Mouse (Mus musculus) forebrain, embryonic 16.5 days (tissue): Measurements from ENCODE around the gene Wnt7b. TPM values are rescaled to one million over a fixed set of nuclear protein-coding genes. Genes with fewer than 3 reads are reported as not detected.

ENCODE experiments used
- ATAC-seq: fragments of 200-750 bp; cut with Nextera tagmentation; 2 replicates; pipeline ENCODE4 v1.8.0; 2017; ENCODE audit warnings: mild to moderate bottlenecking, moderate library complexity
- H3K27ac ChIP-seq: fragments of 300-500 bp; sonication (generic); 2 replicates; pipeline ENCODE4 v1.5.1; 2014; ENCODE audit warnings: low read length, control low read depth
- H3K27me3 ChIP-seq: fragments of 300-500 bp; sonication (generic); replicated peaks from 2 replicates; pipeline ENCODE4 v1.6.1; 2014; ENCODE audit warnings: low read length; ENCODE audit not compliant: control insufficient read depth, insufficient read depth
- H3K36me3 ChIP-seq: fragments of 300-500 bp; sonication (generic); 2 replicates; pipeline ENCODE4 v1.6.1; 2014; ENCODE audit not compliant: control insufficient read depth, insufficient read depth
- H3K4me1 ChIP-seq: fragments of 300-500 bp; sonication (generic); replicated peaks from 2 replicates; pipeline ENCODE4 v1.6.1; 2014; ENCODE audit warnings: low read length; ENCODE audit not compliant: control insufficient read depth, insufficient read depth
- H3K4me2 ChIP-seq: fragments of 300-500 bp; sonication (generic); 2 replicates; pipeline ENCODE4 v1.6.1; 2014; ENCODE audit warnings: mild to moderate bottlenecking, low read length, control low read depth
- H3K4me3 ChIP-seq: fragments of 300-500 bp; sonication (generic); replicated peaks from 2 replicates; pipeline ENCODE4 v1.5.1; 2014; ENCODE audit warnings: mild to moderate bottlenecking, low read length, control low read depth
- H3K9ac ChIP-seq: fragments of 300-500 bp; sonication (generic); replicated peaks from 2 replicates; pipeline ENCODE4 v1.6.1; 2014; ENCODE audit warnings: low read depth, low read length, control low read depth
- H3K9me3 ChIP-seq: fragments of 300-500 bp; sonication (generic); 2 replicates; pipeline ENCODE4 v1.6.1; 2016; ENCODE audit warnings: low read length; ENCODE audit not compliant: control insufficient read depth
- WGBS: fragments of 180-500 bp; shearing (Covaris S2); extraction: QIAGEN DNeasy Blood & Tissue Kit; methylation state at CpG from one replicate; pipeline ENCODE4 v1.1.7; 2014; 5-methylcytosine and 5-hydroxymethylcytosine counted together
- polyA plus RNA-seq: library from polyadenylated mRNA; unstranded; fragments of >200 nt; fragmentation: Nextera tagmentation; extraction: Ambion mirVana; gene quantifications from 2 replicates; pipeline ENCODE4 v1.2.1, GENCODE M21; 2015

The Wnt7b gene
- polyA plus RNA-seq, 1 experiment from 2014 or later, result 110 TPM

DNA sequence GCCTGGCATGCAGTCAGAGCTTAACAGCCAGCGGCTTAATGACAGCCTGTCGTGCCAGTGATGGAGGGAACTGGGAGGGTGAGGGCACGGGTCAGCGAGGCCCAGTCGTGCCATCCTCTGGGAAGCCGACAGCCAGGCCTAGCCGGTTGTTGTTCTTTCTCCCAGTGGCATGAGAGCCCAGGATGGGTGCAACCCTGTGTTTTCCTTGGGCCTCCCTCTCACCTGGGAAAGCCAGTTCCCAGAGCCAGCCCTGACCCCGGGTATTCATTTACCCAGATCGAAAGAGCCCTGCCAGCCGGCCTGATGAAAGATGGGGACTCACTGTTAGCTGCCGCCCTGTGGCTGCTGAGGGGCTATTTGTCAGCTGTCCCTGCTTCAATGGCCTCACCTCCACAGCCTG lies 44.1 kb downstream of the Wnt7b start:
- H3K9ac ChIP-seq, result no peak overlapping the region
- WGBS, result 66% methylated on average over 11 of the region's 11 CpGs
- no peak for ATAC-seq

DNA sequence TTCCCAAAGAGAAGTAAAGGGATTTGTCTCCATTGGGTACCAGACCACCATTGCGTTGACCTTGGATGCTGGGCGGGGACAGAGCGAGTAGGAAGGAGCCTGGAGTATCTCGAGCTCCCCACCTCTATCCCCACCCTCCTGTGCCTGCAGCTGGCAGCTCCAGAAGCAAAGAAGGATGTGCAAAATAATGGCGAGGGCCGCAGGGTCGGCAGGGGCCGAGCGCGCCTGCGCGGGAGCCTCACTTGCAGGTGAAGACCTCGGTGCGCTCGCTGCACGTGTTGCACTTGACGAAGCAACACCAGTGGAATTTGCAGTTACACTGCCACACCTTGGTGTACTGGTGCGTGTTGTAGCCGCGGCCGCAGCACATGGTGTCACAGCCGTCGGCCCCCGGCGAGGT lies 45.1 kb downstream of the Wnt7b start:
- 89% methylated on average over 25 of the region's 25 CpGs for WGBS
- Histone ChIP-seq H3K9ac (no peak overlapping the region), H3K4me3 (no peak overlapping the region), H3K27ac (no peak overlapping the region), H3K27me3 (no peaks in the 10 kb centered on the region), H3K4me1 (no peaks in the 10 kb centered on the region; the same call in 1 of the 2 replicates), H3K36me3 (peaks cover 3% of the 10 kb centered on the region; the same call in 1 of the 2 replicates), H3K4me2 (no peak overlapping the region), H3K9me3 (no peaks in the 10 kb centered on the region)
- ATAC-seq, result no peak

More for the DNA sequence above, 44.1 kb downstream of the Wnt7b start:
- H3K4me3 ChIP-seq, result no peak overlapping the region
- no peaks in the 10 kb centered on the region; the same call in 1 of the 2 replicates for H3K4me1 ChIP-seq
- no peak overlapping the region for H3K4me2 ChIP-seq
- H3K27me3 ChIP-seq, result no peaks in the 10 kb centered on the region
- H3K27ac ChIP-seq, result no peak overlapping the region
- no peaks in the 10 kb centered on the region for H3K9me3 ChIP-seq
- peaks cover 3% of the 10 kb centered on the region; the same call in 1 of the 2 replicates for H3K36me3 ChIP-seq

DNA sequence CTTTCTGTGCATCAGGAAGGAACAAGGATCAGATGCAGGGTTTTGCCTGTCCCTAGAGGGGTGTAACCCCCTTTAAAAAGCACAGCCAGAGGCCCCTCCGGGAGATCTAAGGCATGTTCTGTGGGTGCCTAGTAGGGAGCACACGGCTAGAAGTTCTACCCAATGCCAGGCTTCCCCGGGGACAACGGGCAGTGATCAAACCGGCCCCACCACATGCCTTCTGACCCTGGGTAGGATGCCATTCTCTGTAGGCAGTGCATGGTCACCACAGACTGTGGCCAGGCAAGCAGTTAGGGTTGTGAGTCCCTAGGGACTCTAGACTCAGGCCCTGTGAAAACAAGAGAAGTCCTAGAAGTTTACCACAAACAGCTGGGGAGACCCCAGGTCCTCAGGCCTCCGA lies 47.6 kb downstream of the Wnt7b start:
- no peaks in the 10 kb centered on the region for H3K4me1 ChIP-seq
- no peaks in the 10 kb centered on the region for H3K9me3 ChIP-seq
- H3K27me3 ChIP-seq, result no peaks in the 10 kb centered on the region
- H3K4me3 ChIP-seq, result no peak overlapping the region
- 91% methylated on average over 6 of the region's 6 CpGs for WGBS
- no peak overlapping the region for H3K9ac ChIP-seq
- ATAC-seq, result no peak
- no peak overlapping the region for H3K27ac ChIP-seq
- peaks cover 3% of the 10 kb centered on the region; the same call in 1 of the 2 replicates for H3K36me3 ChIP-seq
- no peak overlapping the region for H3K4me2 ChIP-seq

DNA sequence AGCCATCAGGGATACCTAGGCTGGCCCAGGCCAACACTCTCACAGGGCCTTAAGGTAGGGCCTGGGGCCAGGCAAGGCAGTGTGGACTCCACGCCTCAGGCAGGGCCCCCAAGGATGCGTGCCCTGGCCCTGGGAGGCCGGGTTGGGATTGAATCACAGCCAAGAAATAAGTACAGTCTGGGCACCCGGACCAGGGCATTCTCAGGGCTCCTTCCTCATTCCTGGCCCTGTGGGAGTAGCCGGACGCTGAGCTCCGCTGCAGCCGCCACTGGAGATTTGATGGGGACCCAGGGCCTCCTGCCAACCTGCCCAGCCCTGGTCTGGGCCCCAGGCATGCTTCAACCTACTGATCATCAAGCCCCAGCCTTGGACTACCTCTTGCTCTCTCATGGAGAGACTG lies 48.1 kb downstream of the Wnt7b start:
- no peak; the same call in 1 of the 2 replicates for ATAC-seq
- WGBS, result 71% methylated on average over 8 of the region's 8 CpGs

DNA sequence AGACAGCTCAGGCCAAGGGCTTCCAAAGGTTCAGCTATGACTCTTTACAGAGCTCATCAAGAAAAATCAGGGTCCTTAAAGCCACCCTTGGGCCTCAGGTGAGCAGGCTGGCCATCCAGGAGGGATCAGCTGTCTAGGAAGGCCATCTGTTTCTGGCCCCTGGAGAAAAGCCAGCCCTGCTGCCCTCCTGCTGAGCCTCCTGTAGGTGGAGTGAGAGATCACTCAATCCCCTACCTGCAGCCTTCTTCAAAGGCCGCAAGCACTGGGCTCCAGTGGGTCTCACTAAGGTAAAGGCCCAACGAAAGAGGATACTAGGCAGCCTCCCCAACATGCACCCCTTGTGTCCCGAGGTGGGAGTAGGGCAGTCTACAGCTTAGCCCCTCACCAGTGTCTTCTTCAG lies 50.2 kb downstream of the Wnt7b start:
- WGBS, result 75% methylated on average over 3 of the region's 3 CpGs

More for the DNA sequence above, 48.1 kb downstream of the Wnt7b start:
- Histone ChIP-seq H3K9me3 (no peaks in the 10 kb centered on the region), H3K9ac (no peak overlapping the region), H3K27me3 (no peaks in the 10 kb centered on the region), H3K36me3 (peaks cover 3% of the 10 kb centered on the region; the same call in 1 of the 2 replicates), H3K4me1 (no peaks in the 10 kb centered on the region), H3K27ac (no peak overlapping the region), H3K4me2 (no peak overlapping the region), H3K4me3 (no peak overlapping the region)

DNA sequence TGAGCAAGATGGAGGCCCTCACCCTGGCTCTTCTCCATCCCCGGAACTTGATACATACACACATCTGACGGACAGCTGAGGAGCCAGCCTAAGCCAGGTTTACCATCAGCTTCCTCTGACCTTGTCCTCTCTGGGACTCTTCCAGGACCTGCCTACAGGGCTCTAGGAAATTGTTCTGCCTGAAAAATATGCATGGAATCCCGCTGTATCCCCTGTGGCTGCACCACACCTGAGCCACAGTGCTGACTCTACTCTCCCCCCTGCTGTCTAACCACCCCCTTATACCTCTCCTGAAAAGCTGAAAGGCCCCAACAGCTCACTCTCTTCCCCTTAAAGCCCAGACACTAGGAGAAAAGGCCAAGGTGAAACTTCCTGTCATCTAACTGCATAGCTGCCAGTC lies 52.4 kb downstream of the Wnt7b start:
- H3K27ac ChIP-seq, result no peak overlapping the region
- H3K27me3 ChIP-seq, result no peaks in the 10 kb centered on the region
- 68% methylated on average over 3 of the region's 3 CpGs for WGBS
- H3K36me3 ChIP-seq, result no peaks in the 10 kb centered on the region
- no peak overlapping the region for H3K4me2 ChIP-seq
- no peak for ATAC-seq
- no peak overlapping the region for H3K9ac ChIP-seq
- no peak overlapping the region for H3K4me3 ChIP-seq
- no peaks in the 10 kb centered on the region for H3K9me3 ChIP-seq
- no peaks in the 10 kb centered on the region for H3K4me1 ChIP-seq

More for the DNA sequence above, 50.2 kb downstream of the Wnt7b start:
- Histone ChIP-seq H3K9me3 (no peaks in the 10 kb centered on the region), H3K36me3 (no peaks in the 10 kb centered on the region), H3K4me3 (no peak overlapping the region), H3K27me3 (no peaks in the 10 kb centered on the region), H3K27ac (no peak overlapping the region), H3K4me2 (no peak overlapping the region), H3K4me1 (no peaks in the 10 kb centered on the region), H3K9ac (no peak overlapping the region)
- ATAC-seq, result no peak

DNA sequence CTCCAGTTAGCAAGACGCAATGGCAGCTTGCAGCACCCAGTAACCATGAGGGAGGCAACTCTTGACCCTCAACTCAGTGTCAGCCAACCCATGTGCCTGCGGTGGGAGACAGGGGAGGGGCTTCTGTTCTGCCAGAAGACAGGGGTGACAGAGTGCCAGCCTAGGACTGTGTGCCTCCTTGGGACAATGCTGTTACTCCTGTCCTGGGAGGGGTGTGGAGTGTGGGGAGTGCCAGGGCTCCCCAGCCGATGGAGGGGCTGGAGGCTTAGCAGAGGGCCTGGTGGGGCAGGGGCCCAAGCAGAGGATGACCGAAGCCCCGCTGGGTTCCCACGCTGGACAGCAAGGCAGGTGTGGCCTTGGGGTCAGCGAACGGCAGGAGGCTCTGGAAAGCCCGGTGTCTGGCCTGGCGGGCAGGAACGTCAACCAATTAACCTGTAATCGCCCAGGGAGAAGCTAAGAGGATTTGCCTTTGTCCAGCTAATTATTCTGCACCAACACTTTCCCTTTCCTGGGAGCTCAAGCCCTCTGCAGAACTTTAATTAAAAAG lies 57.8 kb downstream of the Wnt7b start:
- ATAC-seq, result no peak
- WGBS, result 12% methylated on average over 12 of the region's 12 CpGs
- Histone ChIP-seq H3K4me1 (peaks cover 15% of the 10 kb centered on the region), H3K36me3 (no peaks in the 10 kb centered on the region), H3K27ac (no peak overlapping the region), H3K27me3 (no peaks in the 10 kb centered on the region), H3K4me3 (no peak overlapping the region), H3K4me2 (no peak overlapping the region), H3K9me3 (no peaks in the 10 kb centered on the region), H3K9ac (no peak overlapping the region)

DNA sequence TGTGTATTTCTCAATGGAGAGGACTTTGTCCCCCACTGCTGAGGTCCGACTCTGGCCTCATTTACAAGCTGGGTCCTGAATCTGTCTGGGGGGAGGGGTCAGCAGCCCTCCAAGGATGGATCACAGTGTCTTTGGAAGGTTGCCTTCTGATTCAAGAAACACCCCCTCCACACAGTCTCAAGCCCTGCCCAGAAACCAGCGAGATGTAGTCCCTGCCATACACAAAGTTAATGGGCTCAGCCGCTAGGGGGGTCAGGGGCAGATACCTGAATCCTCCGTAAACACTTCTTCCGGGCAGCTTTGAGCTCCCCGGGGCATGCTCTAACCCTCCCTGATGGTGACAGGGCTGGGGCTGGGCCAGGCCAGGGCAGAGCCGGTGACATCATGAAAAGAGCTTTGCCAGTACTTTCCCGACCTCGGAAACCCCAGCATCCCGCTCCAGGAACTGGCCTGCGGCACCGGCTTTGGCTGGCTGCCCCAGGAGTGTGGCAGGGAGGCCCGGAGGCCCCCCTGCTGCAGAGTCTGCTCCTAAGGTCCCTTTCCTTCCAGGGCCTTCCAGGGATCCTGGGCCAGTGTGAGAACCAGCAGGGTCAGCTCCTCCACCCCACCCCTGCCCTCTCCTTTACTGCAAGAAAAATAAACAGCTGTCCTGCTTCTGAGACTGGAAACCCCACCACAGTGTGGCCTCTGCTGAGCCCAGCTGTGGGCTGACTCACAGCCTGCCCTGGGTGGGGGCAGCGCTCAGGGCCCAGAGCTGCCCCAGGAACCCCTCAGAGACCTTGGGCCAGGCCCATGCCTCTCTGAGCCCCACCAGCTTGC lies 58.9 kb downstream of the Wnt7b start:
- H3K27me3 ChIP-seq, result no peaks in the 10 kb centered on the region
- peak overlapping the region; percentile 26; the same call in 1 of the 2 replicates for H3K4me2 ChIP-seq
- no peak overlapping the region for H3K27ac ChIP-seq
- H3K4me3 ChIP-seq, result no peak overlapping the region
- ATAC-seq, result peak; percentile 73
- H3K9me3 ChIP-seq, result no peaks in the 10 kb centered on the region
- no peaks in the 10 kb centered on the region for H3K36me3 ChIP-seq
- peaks cover 15% of the 10 kb centered on the region for H3K4me1 ChIP-seq
- H3K9ac ChIP-seq, result no peak overlapping the region
- 6% methylated on average over 14 of the region's 14 CpGs for WGBS

DNA sequence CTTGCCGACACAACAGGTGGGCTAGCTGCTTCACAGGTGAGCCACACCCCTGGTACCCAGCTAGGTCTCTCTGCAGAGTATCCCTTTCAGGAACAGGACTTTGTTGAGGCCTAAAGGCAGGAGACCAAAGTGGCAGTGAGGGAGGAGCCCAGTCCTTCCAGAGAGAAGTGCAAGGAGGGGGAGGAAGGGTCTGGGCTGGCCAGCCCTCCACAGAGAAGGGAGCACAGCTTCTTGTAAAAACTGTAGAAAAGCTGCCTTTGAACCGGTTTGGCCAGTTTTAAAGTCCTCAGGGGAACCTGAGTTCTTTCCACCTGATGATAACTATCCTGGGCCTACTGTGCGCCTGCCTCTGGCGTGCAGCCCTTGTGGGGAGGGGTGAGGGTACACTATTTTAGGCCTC lies 62.8 kb downstream of the Wnt7b start:
- ATAC-seq, result no peak
- H3K36me3 ChIP-seq, result no peaks in the 10 kb centered on the region
- WGBS, result 63% methylated on average over 4 of the region's 4 CpGs
- no peak overlapping the region for H3K4me3 ChIP-seq
- H3K9ac ChIP-seq, result no peak overlapping the region
- no peak overlapping the region for H3K27ac ChIP-seq
- peaks cover 13% of the 10 kb centered on the region for H3K4me1 ChIP-seq
- no peak overlapping the region for H3K4me2 ChIP-seq
- no peaks in the 10 kb centered on the region for H3K27me3 ChIP-seq
- no peaks in the 10 kb centered on the region for H3K9me3 ChIP-seq
